8 mouse cellular contexts compared by ENCODE assay signal in genomic region chr4:43406162-43406971, GRCm38 (mm10). TPM values are rescaled to one million over a fixed set of nuclear protein-coding genes. Genes with fewer than 3 reads are reported as not detected.
DNase-seq lines count a peak whose midpoint lies in the region; ATAC-seq and TF ChIP-seq lines count a peak whose summit lies in the region.

No protein-coding gene starts in this region.

- peaks cover 28% of the 10 kb centered on the region; the same call in 1 of the 2 replicates for H3K79me2 ChIP-seq in liver, adult 2 months (ENCODE audit: control insufficient read depth, insufficient read depth, low read length)

- ATAC-seq in cerebellum, adult (ENCODE audit: insufficient number of reproducible peaks, low FRiP score, low TSS enrichment) = peak; percentile 57
- peak; percentile 91 for ATAC-seq in heart, embryonic 12.5 days (ENCODE audit: insufficient number of reproducible peaks, low FRiP score)
- ATAC-seq in kidney, embryonic 15.5 days (replicated peaks; ENCODE audit: low FRiP score) = peak; percentile 96
- ATAC-seq in neural tube, embryonic 11.5 days (ENCODE audit: insufficient read depth, low FRiP score, low TSS enrichment) = peak; percentile 94

- no peak for DNase-seq in cerebellum, adult 11 months
- DNase-seq in fibroblast of lung, adult 2 months (ENCODE audit: low read depth) = peak; percentile 87
- DNase-seq in liver, adult 2 months (ENCODE audit: extremely low read depth, low read depth, low spot score) = no peak
- peak; percentile 87 for DNase-seq in neural tube, embryonic 11.5 days (ENCODE audit: low spot score)
- peak; percentile 30 to 77 for DNase-seq in urinary bladder, postnatal 36 days (ENCODE audit: low spot score in 2 of 2)

- no peaks in the 10 kb centered on the region for H3K27me3 ChIP-seq in heart, embryonic 12.5 days (replicated peaks)
- no peaks in the 10 kb centered on the region for H3K27me3 ChIP-seq in kidney, embryonic 15.5 days
- H3K27me3 ChIP-seq in liver, adult 2 months (ENCODE audit: control insufficient read depth, insufficient read depth, low read length) = no peaks in the 10 kb centered on the region
- H3K27me3 ChIP-seq in neural tube, embryonic 11.5 days (ENCODE audit: control insufficient read depth, insufficient read depth, low read length) = no peaks in the 10 kb centered on the region

- peak; percentile 52 for TF ChIP-seq CTCF in liver, adult 2 months (IDR thresholded peaks at IDR 0.05; ENCODE audit: low read depth, low read length)

- 1% methylated on average over 28 of the region's 28 CpGs for WGBS in heart, embryonic 12.5 days
- WGBS in kidney, embryonic 15.5 days = 2% methylated on average over 28 of the region's 28 CpGs
- WGBS in liver, adult 2 months = 55% methylated on average over 28 of the region's 28 CpGs
- WGBS in neural tube, embryonic 11.5 days = 3% methylated on average over 27 of the region's 28 CpGs

- peak overlapping the region; percentile 89 for H3K27ac ChIP-seq in heart, embryonic 12.5 days (ENCODE audit: poor library complexity, severe bottlenecking)
- peak overlapping the region; percentile 92 for H3K27ac ChIP-seq in kidney, embryonic 15.5 days
- peak overlapping the region; percentile 69 for H3K27ac ChIP-seq in liver, adult 2 months (replicated peaks; ENCODE audit: insufficient read depth, low read depth, low read length)
- H3K27ac ChIP-seq in neural tube, embryonic 11.5 days (ENCODE audit: low read depth, low read length) = peak overlapping the region; percentile 76

- H3K9ac ChIP-seq in heart, embryonic 12.5 days = peak overlapping the region; percentile 81
- H3K9ac ChIP-seq in kidney, embryonic 15.5 days = peak overlapping the region; percentile 63
- peak overlapping the region; percentile 64 for H3K9ac ChIP-seq in liver, adult 2 months (ENCODE audit: low read depth, low read length)
- peak overlapping the region; percentile 80 for H3K9ac ChIP-seq in neural tube, embryonic 11.5 days (ENCODE audit: low read length)

- peaks cover 34% of the 10 kb centered on the region for H3K4me1 ChIP-seq in heart, embryonic 12.5 days (replicated peaks)
- peaks cover 42% of the 10 kb centered on the region for H3K4me1 ChIP-seq in kidney, embryonic 15.5 days
- peaks cover 11% of the 10 kb centered on the region for H3K4me1 ChIP-seq in liver, adult 2 months (ENCODE audit: control insufficient read depth, insufficient read depth, low read length)
- H3K4me1 ChIP-seq in neural tube, embryonic 11.5 days (ENCODE audit: control insufficient read depth, insufficient read depth, low read length) = peaks cover 8% of the 10 kb centered on the region; the same call in 1 of the 2 replicates

- H3K4me2 ChIP-seq in heart, embryonic 12.5 days = peak overlapping the region; percentile 86
- H3K4me2 ChIP-seq in kidney, embryonic 15.5 days = peak overlapping the region; percentile 80
- H3K4me2 ChIP-seq in neural tube, embryonic 11.5 days (ENCODE audit: low read depth) = peak overlapping the region; percentile 63

- TF ChIP-seq POLR2A in liver, adult 2 months (IDR thresholded peaks at IDR 0.05; ENCODE audit: extremely low read depth, insufficient read depth, low read length) = 0 out of 2 replicates have a peak, but pooled peaks have one; percentile 24

- 0 out of 2 replicates have a peak, but pooled peaks cover 6% of the 10 kb centered on the region for H3K36me3 ChIP-seq in heart, embryonic 12.5 days
- no peaks in the 10 kb centered on the region for H3K36me3 ChIP-seq in kidney, embryonic 15.5 days
- no peaks in the 10 kb centered on the region for H3K36me3 ChIP-seq in liver, adult 2 months (ENCODE audit: control insufficient read depth, insufficient read depth, low read length)
- no peaks in the 10 kb centered on the region for H3K36me3 ChIP-seq in neural tube, embryonic 11.5 days (ENCODE audit: control insufficient read depth, insufficient read depth, low read length)

- H3K9me3 ChIP-seq in heart, embryonic 12.5 days (replicated peaks) = no peaks in the 10 kb centered on the region
- H3K9me3 ChIP-seq in kidney, embryonic 15.5 days (replicated peaks) = no peaks in the 10 kb centered on the region
- no peaks in the 10 kb centered on the region for H3K9me3 ChIP-seq in neural tube, embryonic 11.5 days (ENCODE audit: control insufficient read depth, low read length)

- H3K4me3 ChIP-seq in heart, embryonic 12.5 days = peak overlapping the region; percentile 55
- H3K4me3 ChIP-seq in kidney, embryonic 15.5 days (replicated peaks) = peak overlapping the region; percentile 54
- peak overlapping the region; percentile 64 for H3K4me3 ChIP-seq in liver, adult 2 months (ENCODE audit: insufficient read depth, low read depth, low read length)
- peak overlapping the region; percentile 44 for H3K4me3 ChIP-seq in neural tube, embryonic 11.5 days (ENCODE audit: low read depth, low read length)

RNA-seq across cellular contexts. Expression of gene Fam166b, which starts 22.6 kb away (rescaled TPM):
- 0.14 TPM in 1 of 2 replicates, not detected in the other for polyA plus RNA-seq in heart, embryonic 12.5 days (2016; fragmentation: Nextera tagmentation; extraction: Ambion mirVana)
- polyA plus RNA-seq in kidney, embryonic 15.5 days (2015; fragmentation: Nextera tagmentation; extraction: Ambion mirVana) = 0.27 and 0.44 TPM in 2 replicates
- total RNA-seq in liver, adult 2 months (2014; rRNA removed) = not detected in 2 replicates
- polyA plus RNA-seq in liver, adult 2 months (2012; rRNA removed) = not detected in 2 replicates
- polyA plus RNA-seq in neural tube, embryonic 11.5 days (2014; fragmentation: Nextera tagmentation; extraction: Ambion mirVana) = 0.20 TPM in 1 of 2 replicates, not detected in the other

RNA-seq across cellular contexts. Expression of gene Rusc2, which starts 24.6 kb away (rescaled TPM):
- 14.1 and 15.7 TPM in 2 replicates for polyA plus RNA-seq in heart, embryonic 12.5 days (2016; fragmentation: Nextera tagmentation; extraction: Ambion mirVana)
- 11.7 and 14.1 TPM in 2 replicates for polyA plus RNA-seq in kidney, embryonic 15.5 days (2015; fragmentation: Nextera tagmentation; extraction: Ambion mirVana)
- total RNA-seq in liver, adult 2 months (2014; rRNA removed) = 14.2 and 15.9 TPM in 2 replicates
- polyA plus RNA-seq in liver, adult 2 months (2012; rRNA removed) = 17.2 and 17.5 TPM in 2 replicates
- 17.9 and 20.0 TPM in 2 replicates for polyA plus RNA-seq in neural tube, embryonic 11.5 days (2014; fragmentation: Nextera tagmentation; extraction: Ambion mirVana)

RNA-seq across cellular contexts. Expression of gene Tesk1, which starts 35.4 kb away (rescaled TPM):
- 10.3 and 11.6 TPM in 2 replicates for polyA plus RNA-seq in heart, embryonic 12.5 days (2016; fragmentation: Nextera tagmentation; extraction: Ambion mirVana)
- polyA plus RNA-seq in kidney, embryonic 15.5 days (2015; fragmentation: Nextera tagmentation; extraction: Ambion mirVana) = 5.9 and 7.4 TPM in 2 replicates
- total RNA-seq in liver, adult 2 months (2014; rRNA removed) = 3.0 and 3.2 TPM in 2 replicates
- polyA plus RNA-seq in liver, adult 2 months (2012; rRNA removed) = 25.0 and 28.3 TPM in 2 replicates
- 8.6 and 9.5 TPM in 2 replicates for polyA plus RNA-seq in neural tube, embryonic 11.5 days (2014; fragmentation: Nextera tagmentation; extraction: Ambion mirVana)

RNA-seq across cellular contexts. Expression of gene Cd72, which starts 48.1 kb away (rescaled TPM):
- polyA plus RNA-seq in heart, embryonic 12.5 days (2016; fragmentation: Nextera tagmentation; extraction: Ambion mirVana) = 0.82 and 2.0 TPM in 2 replicates
- polyA plus RNA-seq in kidney, embryonic 15.5 days (2015; fragmentation: Nextera tagmentation; extraction: Ambion mirVana) = 3.0 and 4.3 TPM in 2 replicates
- 2.8 and 3.6 TPM in 2 replicates for total RNA-seq in liver, adult 2 months (2014; rRNA removed)
- polyA plus RNA-seq in liver, adult 2 months (2012; rRNA removed) = 1.3 and 4.9 TPM in 2 replicates
- polyA plus RNA-seq in neural tube, embryonic 11.5 days (2014; fragmentation: Nextera tagmentation; extraction: Ambion mirVana) = 2.1 and 2.8 TPM in 2 replicates

Comparison
In these comparisons a context has a peak if more than half of its experiments do, and no peak if none do; other contexts are left out.
1. DNase-seq: peak in fibroblast of lung, adult 2 months (single experiment), neural tube, embryonic 11.5 days (single experiment) and urinary bladder, postnatal 36 days (2 of 2); none in cerebellum, adult 11 months (single experiment) and liver, adult 2 months (single experiment).
2. Peak in every context shown above with its lines, with median percentiles within 50 percentile points of each other: ATAC-seq, H3K27ac ChIP-seq, H3K4me2 ChIP-seq, H3K4me3 ChIP-seq and H3K9ac ChIP-seq.